Mouse (Mus musculus) neural tube, embryonic 14.5 days (tissue): ENCODE measurements around the gene Rnf222. TPM values are rescaled to one million over a fixed set of nuclear protein-coding genes. Genes with fewer than 3 reads are reported as not detected.

Experiments used
- ATAC-seq: fragments of 200-750 bp; cut with Nextera tagmentation; 2 replicates; pipeline ENCODE4 v1.8.0; 2017; ENCODE audit warnings: low read depth, mild to moderate bottlenecking, moderate TSS enrichment, moderate library complexity
- H3K27ac ChIP-seq: fragments of 300-500 bp; sonication (generic); 2 replicates; pipeline ENCODE4 v1.5.1; 2014; ENCODE audit warnings: low read depth, mild to moderate bottlenecking, control low read depth, low read length, moderate library complexity, mixed read lengths
- H3K27me3 ChIP-seq: fragments of 300-500 bp; sonication (generic); 2 replicates; pipeline ENCODE4 v1.6.1; 2014; ENCODE audit warnings: low read length; ENCODE audit not compliant: control insufficient read depth, insufficient read depth
- H3K36me3 ChIP-seq: fragments of 300-500 bp; sonication (generic); 2 replicates; pipeline ENCODE4 v1.6.1; 2014; ENCODE audit warnings: low read length, mixed read lengths; ENCODE audit not compliant: control insufficient read depth, insufficient read depth
- H3K4me1 ChIP-seq: fragments of 300-500 bp; sonication (generic); 2 replicates; pipeline ENCODE4 v1.6.1; 2014; ENCODE audit warnings: low read length; ENCODE audit not compliant: control insufficient read depth, insufficient read depth
- H3K4me2 ChIP-seq: fragments of 300-500 bp; sonication (generic); 2 replicates; pipeline ENCODE4 v1.6.1; 2014; ENCODE audit warnings: mild to moderate bottlenecking, low read depth, low read length, control low read depth
- H3K4me3 ChIP-seq: fragments of 300-500 bp; sonication (generic); 2 replicates; pipeline ENCODE4 v1.5.1; 2014; ENCODE audit warnings: low read depth, low read length, control low read depth, mixed read lengths
- H3K9ac ChIP-seq: fragments of 300-500 bp; sonication (generic); replicated peaks from 2 replicates; pipeline ENCODE4 v1.6.1; 2014; ENCODE audit warnings: low read depth, mild to moderate bottlenecking, control low read depth, low read length, mixed read lengths
- H3K9me3 ChIP-seq: fragments of 300-500 bp; sonication (generic); 2 replicates; pipeline ENCODE4 v1.6.1; 2016; ENCODE audit warnings: low read length; ENCODE audit not compliant: control insufficient read depth
- WGBS: fragments of 180-500 bp; shearing (Covaris S2); extraction: QIAGEN DNeasy Blood & Tissue Kit; methylation state at CpG from one replicate; pipeline ENCODE4 v1.1.7; 2014; 5-methylcytosine and 5-hydroxymethylcytosine counted together
- polyA plus RNA-seq: library from polyadenylated mRNA; unstranded; fragments of >200 nt; fragmentation: Nextera tagmentation; extraction: Ambion mirVana; gene quantifications from 2 replicates; pipeline ENCODE4 v1.2.1, GENCODE M21; 2014

The Rnf222 gene
- polyA plus RNA-seq, 1 experiment from 2014 or later, result not detected

DNA sequence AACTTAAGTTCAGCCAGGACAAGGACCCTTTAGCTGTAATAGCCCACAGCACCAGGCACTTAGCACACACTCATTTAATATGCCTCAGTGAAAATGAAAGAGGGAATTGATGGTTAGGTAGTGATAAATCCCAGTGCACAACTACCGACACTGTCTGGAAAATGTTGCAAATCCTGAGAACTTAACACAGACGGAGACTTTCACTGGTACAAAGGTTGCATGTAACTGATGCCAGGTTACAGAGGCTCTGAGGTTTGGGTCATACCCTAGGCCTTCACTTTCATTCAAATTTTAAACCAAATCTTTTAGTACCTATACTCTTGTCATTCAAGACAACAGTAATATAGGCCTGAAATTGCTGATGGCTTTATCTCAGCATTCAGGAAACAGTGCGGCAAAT lies 31.0 kb upstream of the Rnf222 start:
- Histone ChIP-seq H3K4me1 (peaks cover 6% of the 10 kb centered on the region; the same call in 1 of the 2 replicates), H3K9ac (no peak overlapping the region), H3K36me3 (no peaks in the 10 kb centered on the region), H3K4me2 (no peak overlapping the region), H3K4me3 (no peak overlapping the region), H3K27me3 (no peaks in the 10 kb centered on the region), H3K27ac (no peak overlapping the region), H3K9me3 (no peaks in the 10 kb centered on the region)
- 89% methylated on average over 3 of the region's 3 CpGs for WGBS
- ATAC-seq, result no peak

DNA sequence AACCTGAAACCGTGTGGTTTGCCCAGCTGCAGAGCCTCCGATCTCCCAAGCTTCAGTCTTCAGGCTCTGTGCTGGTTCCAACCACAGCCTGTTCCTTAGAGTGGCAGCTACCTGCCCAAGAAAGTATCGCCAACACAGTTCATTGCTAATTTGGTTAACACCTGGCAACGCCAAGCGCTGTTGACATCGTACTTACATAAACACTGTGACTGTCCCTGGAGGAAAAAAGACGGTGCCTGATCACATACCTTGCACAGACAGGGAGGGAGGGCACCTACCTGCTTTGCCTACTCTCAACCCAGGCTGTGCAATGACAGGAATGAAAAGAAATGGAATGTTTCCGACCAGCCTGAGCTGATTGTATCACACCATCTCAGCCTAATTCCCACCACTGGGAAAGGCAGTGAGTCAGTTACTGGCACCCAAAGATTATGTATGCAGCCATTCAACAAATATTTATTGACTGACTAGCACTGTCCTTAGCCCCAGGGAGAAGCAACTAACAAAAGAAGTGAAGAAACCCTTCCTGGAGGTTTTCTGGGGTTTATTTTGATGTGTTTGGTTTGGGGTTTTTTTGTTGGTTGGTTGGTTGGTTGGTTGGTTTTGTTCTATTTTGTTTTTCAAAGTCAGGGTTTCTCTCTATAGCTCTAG lies 28.3 kb upstream of the Rnf222 start:
- H3K27ac ChIP-seq, result no peak overlapping the region

DNA sequence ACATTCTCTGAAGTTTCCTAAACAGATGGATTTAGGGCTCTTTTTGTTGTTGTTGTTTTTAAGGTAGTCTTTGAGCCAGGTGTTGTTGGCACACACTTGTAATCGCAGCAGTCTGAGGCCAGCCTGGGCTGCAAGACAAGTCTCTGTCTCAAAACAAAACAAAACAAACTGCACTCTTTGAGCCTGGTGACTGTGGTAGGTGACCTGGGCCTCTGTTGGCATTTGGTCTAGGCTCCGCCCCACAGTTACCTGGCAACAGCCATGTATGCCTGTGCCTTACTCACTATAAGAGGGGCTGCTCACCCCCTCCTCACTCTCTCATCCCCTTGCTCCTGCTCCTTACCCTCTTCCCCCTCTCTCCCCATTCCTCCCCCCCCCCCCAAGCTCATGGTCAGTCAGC lies 26.1 kb upstream of the Rnf222 start:
- no peaks in the 10 kb centered on the region for H3K4me1 ChIP-seq
- WGBS, result 70% methylated on average over 2 of the region's 2 CpGs
- ATAC-seq, result no peak
- H3K9ac ChIP-seq, result no peak overlapping the region
- H3K4me3 ChIP-seq, result no peak overlapping the region
- H3K9me3 ChIP-seq, result no peaks in the 10 kb centered on the region
- H3K27ac ChIP-seq, result no peak overlapping the region
- H3K36me3 ChIP-seq, result no peaks in the 10 kb centered on the region
- H3K27me3 ChIP-seq, result no peaks in the 10 kb centered on the region
- H3K4me2 ChIP-seq, result no peak overlapping the region

More for the DNA sequence above, 28.3 kb upstream of the Rnf222 start:
- Histone ChIP-seq H3K27me3 (no peaks in the 10 kb centered on the region), H3K9me3 (no peaks in the 10 kb centered on the region), H3K4me3 (no peak overlapping the region), H3K4me1 (no peaks in the 10 kb centered on the region), H3K9ac (no peak overlapping the region), H3K4me2 (no peak overlapping the region), H3K36me3 (no peaks in the 10 kb centered on the region)
- ATAC-seq, result no peak
- WGBS, result 83% methylated on average over 8 of the region's 8 CpGs

DNA sequence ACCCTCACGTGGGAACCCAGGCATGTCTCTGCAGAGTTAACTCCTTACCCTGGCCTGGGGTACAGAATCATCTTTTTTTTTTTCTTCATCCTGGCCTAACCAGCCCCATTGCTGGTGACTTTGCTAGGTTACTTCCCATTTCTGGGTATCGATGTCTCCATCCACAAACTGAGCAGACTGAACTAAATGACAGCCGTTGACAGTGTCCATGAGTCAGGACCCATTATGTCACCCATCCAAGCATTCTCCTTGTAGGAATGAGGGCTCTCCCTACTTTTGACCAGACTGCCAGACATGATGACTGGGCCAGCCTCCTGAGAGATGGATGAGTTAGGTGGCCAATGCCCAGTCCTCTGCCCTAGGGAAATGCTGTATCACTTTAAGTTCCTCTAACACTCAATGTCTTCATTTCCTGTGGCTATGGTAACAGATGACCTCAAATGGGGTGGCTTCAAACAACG lies 24.7 kb upstream of the Rnf222 start:
- Histone ChIP-seq H3K9ac (no peak overlapping the region), H3K4me2 (no peak overlapping the region), H3K4me3 (no peak overlapping the region), H3K36me3 (no peaks in the 10 kb centered on the region), H3K9me3 (no peaks in the 10 kb centered on the region), H3K4me1 (no peaks in the 10 kb centered on the region), H3K27me3 (no peaks in the 10 kb centered on the region), H3K27ac (no peak overlapping the region)
- WGBS, result 76% methylated on average over 4 of the region's 4 CpGs
- ATAC-seq, result no peak

DNA sequence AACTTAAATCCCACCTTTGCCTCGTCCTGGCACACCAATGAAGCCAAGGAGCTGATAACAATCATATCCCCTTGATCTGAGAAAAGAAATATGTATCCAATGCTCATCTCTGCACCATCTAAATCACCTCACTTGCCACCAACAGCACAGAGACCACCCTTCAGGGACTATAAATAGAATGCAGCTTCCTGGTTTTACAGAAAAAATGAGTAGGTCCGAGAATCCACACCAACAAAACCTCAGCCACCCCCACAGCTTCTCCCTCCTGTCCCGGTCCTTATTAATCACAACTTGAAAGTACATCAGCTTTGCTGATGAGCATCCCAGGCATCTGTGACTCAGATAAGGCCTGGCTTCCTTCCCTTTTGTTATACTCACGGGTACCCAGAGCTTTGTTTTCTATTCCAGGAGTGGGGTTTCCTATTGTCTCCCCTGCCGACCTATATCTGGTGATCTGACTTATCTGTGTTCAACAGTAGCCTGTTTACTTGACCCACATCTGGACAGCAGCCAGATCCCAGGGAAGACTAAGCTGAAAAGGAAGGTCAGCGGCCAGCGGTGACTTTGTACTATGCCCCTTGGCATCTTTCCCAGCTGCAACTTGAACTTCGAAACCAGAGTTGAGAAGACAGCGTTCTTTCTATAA lies 23.7 kb upstream of the Rnf222 start:
- WGBS, result 60% methylated on average over 9 of the region's 9 CpGs
- H3K9me3 ChIP-seq, result no peaks in the 10 kb centered on the region
- H3K9ac ChIP-seq, result no peak overlapping the region
- no peak overlapping the region for H3K4me3 ChIP-seq
- ATAC-seq, result no peak
- no peaks in the 10 kb centered on the region for H3K36me3 ChIP-seq
- H3K27ac ChIP-seq, result no peak overlapping the region
- no peak overlapping the region for H3K4me2 ChIP-seq
- H3K27me3 ChIP-seq, result no peaks in the 10 kb centered on the region
- H3K4me1 ChIP-seq, result no peaks in the 10 kb centered on the region

DNA sequence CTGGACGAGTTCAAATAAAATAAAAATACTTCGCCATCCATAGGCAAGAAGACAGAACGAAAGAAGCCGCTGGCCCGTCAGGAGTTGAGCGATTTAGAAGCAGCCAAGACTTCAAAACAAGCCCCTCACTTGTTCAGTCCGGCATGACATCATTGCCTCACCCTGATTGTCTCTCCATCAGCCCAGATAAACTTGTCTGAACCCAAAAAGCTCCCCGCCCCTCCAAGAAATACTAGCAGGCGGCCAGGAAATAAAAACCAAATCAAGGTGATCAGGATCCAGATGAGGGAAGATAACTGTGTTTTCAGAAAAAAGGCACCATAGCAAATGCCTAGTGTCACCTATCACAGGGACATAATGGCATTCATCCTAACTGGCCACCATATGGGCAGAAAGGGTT lies 17.1 kb upstream of the Rnf222 start:
- Histone ChIP-seq H3K9ac (no peak overlapping the region), H3K27ac (no peak overlapping the region), H3K9me3 (no peaks in the 10 kb centered on the region), H3K36me3 (no peaks in the 10 kb centered on the region), H3K27me3 (no peaks in the 10 kb centered on the region), H3K4me1 (no peaks in the 10 kb centered on the region), H3K4me3 (no peak overlapping the region), H3K4me2 (no peak overlapping the region)
- 89% methylated on average over 9 of the region's 9 CpGs for WGBS
- ATAC-seq, result no peak

DNA sequence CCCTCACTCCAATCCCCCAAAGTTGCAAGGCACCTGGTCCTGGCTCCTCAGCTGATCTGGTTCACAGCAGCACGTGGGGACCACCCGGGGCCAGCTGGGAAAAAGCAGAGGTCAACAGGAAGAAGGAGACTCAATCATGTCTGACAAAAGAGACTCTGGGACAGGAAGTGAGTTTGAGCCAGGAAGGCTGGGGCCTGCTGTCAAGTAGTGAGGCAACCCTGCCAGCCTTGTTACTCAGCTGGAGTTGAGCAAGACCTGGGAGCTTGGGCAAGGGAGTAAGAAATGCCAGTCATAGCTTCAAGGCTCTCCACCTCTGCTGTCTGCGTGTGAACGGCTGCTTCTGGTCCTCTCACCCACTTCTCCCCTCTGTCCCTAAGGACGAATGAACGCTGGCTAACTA lies 16.6 kb upstream of the Rnf222 start, which contains the start of gene Ndel1:
Gene Ndel1, minus strand, starts transcription at position 111 of the 400 bp plus-strand sequence.
- Histone ChIP-seq H3K4me2 (no peak within 1 kb of the TSS), H3K27ac (no peak within 1 kb of the TSS), H3K27me3 (no peaks in the 10 kb centered on the region), H3K36me3 (no peaks in the 10 kb centered on the region), H3K9ac (no peak within 1 kb of the TSS), H3K9me3 (no peaks in the 10 kb centered on the region), H3K4me1 (no peaks in the 10 kb centered on the region), H3K4me3 (no peak within 1 kb of the TSS)
- 35% methylated on average over 6 of the region's 6 CpGs for WGBS
- ATAC-seq, result no peak

DNA sequence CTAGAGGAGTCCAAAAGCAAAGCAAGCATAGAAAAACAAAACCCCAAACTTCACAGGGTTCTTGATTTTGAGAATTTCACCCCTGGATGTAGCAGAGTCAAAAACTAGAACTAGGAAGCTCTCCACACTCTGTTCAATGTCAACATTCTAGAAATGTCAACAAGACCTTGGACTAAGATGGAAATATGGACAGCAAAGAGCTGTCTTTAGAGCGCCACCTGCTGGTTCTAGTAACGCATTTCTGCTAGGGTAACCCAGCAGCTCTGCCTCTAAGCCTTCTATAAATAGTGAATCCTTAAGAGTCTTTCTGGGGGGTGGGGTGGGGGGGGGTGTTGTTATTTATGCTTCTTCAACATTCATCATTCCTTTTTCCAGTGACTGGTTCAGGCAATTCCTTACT lies 13.5 kb upstream of the Rnf222 start:
- H3K27ac ChIP-seq, result no peak overlapping the region
- H3K9me3 ChIP-seq, result no peaks in the 10 kb centered on the region
- 0% methylated on average over 2 of the region's 2 CpGs for WGBS
- no peaks in the 10 kb centered on the region for H3K4me1 ChIP-seq
- ATAC-seq, result no peak
- H3K36me3 ChIP-seq, result no peaks in the 10 kb centered on the region
- H3K4me3 ChIP-seq, result no peak overlapping the region
- H3K27me3 ChIP-seq, result no peaks in the 10 kb centered on the region
- no peak overlapping the region for H3K4me2 ChIP-seq
- H3K9ac ChIP-seq, result no peak overlapping the region

DNA sequence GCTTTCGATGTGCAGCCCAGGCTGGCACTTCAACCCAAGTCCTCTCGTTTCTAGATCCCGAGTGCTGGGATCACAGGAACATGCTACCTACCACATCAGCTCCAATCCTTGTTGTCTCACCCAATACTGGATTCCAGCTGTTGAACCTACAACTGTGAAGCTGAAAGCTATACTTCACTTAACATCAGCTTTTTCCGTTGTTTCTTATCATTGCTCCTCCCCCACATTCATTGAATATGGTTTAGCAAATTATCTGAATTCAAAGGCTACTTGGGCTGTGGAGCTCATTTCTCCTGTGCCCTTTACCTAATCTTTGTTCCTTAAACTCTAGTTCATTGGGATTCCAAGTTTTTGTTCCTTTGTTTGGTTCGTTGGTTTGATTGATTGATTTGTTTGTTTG lies 9.5 kb upstream of the Rnf222 start:
- Histone ChIP-seq H3K4me1 (no peaks in the 10 kb centered on the region), H3K27ac (no peak overlapping the region), H3K9me3 (no peaks in the 10 kb centered on the region), H3K27me3 (no peaks in the 10 kb centered on the region), H3K9ac (no peak overlapping the region), H3K4me2 (no peak overlapping the region), H3K4me3 (no peak overlapping the region), H3K36me3 (no peaks in the 10 kb centered on the region)
- ATAC-seq, result no peak
- 93% methylated on average over 5 of the region's 5 CpGs for WGBS
